Mouse (Mus musculus): Measurements from ENCODE around the gene 2210017I01Rik.

The 2210017I01Rik gene

DNA sequence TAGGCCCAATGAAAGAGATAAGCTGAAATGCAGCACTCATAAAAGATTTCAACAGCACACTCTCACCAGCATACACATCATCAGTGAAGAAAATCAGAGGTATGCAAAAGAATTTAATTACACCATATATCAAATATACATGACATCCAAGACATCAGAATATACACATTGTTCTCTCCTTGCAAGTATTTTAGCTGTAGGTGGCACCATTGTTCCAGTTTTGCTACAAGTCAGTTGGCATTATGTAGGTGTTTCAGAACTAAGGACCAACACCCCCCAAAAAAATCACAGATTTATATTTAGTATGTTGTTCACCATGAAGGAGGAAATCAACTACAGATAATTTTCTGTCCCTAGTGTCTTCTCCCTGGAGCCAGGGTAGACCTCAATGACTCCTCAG lies 41.9 kb downstream of the 2210017I01Rik start:
- no peak for DNase-seq (ENCODE audit: low spot score)

Measured in layer of hippocampus, adult 11-12 months (tissue).